Mouse (Mus musculus): ENCODE data around the gene Itsn1. TPM values are rescaled to one million over a fixed set of nuclear protein-coding genes. Genes with fewer than 3 reads are reported as not detected.

Itsn1 gene
- polyA plus RNA-seq, 2 experiments = 24.8 to 46.6 TPM

- H3K27ac ChIP-seq (replicated peaks; ENCODE audit: low read depth, low read length) = no peak overlapping the region
- DNase-seq (ENCODE audit: low spot score) (no peak), ATAC-seq (ENCODE audit: low FRiP score, low read depth) (no peak)
- H3K9me3 ChIP-seq (ENCODE audit: control insufficient read depth, low read length) = no peaks in the 10 kb centered on the region
- 64% methylated on average over 1 of the region's 1 CpGs for WGBS
- H3K4me3 ChIP-seq (replicated peaks; ENCODE audit: low read length) = no peak overlapping the region
- H3K4me1 ChIP-seq (ENCODE audit: control insufficient read depth, insufficient read depth, low read length) = peaks cover 21% of the 10 kb centered on the region
- H3K36me3 ChIP-seq (ENCODE audit: control insufficient read depth, insufficient read depth, low read length) = peaks cover 35% of the 10 kb centered on the region
- no peaks in the 10 kb centered on the region for H3K27me3 ChIP-seq (ENCODE audit: control insufficient read depth, insufficient read depth, low read length)
- H3K9ac ChIP-seq (ENCODE audit: low read depth, low read length, severe bottlenecking) = no peak overlapping the region
- no peak for TF ChIP-seq POLR2A (IDR thresholded peaks at IDR 0.05; ENCODE audit: borderline replicate concordance, extremely low read depth, insufficient read depth, insufficient read length)
- H3K4me2 ChIP-seq (replicated peaks; ENCODE audit: low read depth, low read length, severe bottlenecking) = no peak overlapping the region
Observed at GRCm38 (mm10) chr16:91833981-91834380, 104.9 kb downstream of the Itsn1 start.

GRCm38 (mm10) chr16:91835790-91836189 lies 106.7 kb downstream of the Itsn1 start:
- no peaks in the 10 kb centered on the region for H3K9me3 ChIP-seq (ENCODE audit: control insufficient read depth, low read length)
- no peak for TF ChIP-seq POLR2A (IDR thresholded peaks at IDR 0.05; ENCODE audit: borderline replicate concordance, extremely low read depth, insufficient read depth, insufficient read length)
- DNase-seq (ENCODE audit: low spot score) = no peak
- no peaks in the 10 kb centered on the region for H3K27me3 ChIP-seq (ENCODE audit: control insufficient read depth, insufficient read depth, low read length)
- H3K36me3 ChIP-seq (ENCODE audit: control insufficient read depth, insufficient read depth, low read length) = peaks cover 31% of the 10 kb centered on the region
- H3K4me1 ChIP-seq (ENCODE audit: control insufficient read depth, insufficient read depth, low read length) = peaks cover 30% of the 10 kb centered on the region
- 73% methylated on average over 6 of the region's 6 CpGs for WGBS
- no peak overlapping the region for H3K4me2 ChIP-seq (replicated peaks; ENCODE audit: low read depth, low read length, severe bottlenecking)
- ATAC-seq (ENCODE audit: low FRiP score, low read depth) = no peak
- H3K27ac ChIP-seq (replicated peaks; ENCODE audit: low read depth, low read length) = no peak overlapping the region
- H3K9ac ChIP-seq (ENCODE audit: low read depth, low read length, severe bottlenecking) = no peak overlapping the region
- H3K4me3 ChIP-seq (replicated peaks; ENCODE audit: low read length) = no peak overlapping the region

- ATAC-seq (ENCODE audit: low FRiP score, low read depth) (no peak), DNase-seq (ENCODE audit: low spot score) (no peak)
- no peak for TF ChIP-seq POLR2A (IDR thresholded peaks at IDR 0.05; ENCODE audit: borderline replicate concordance, extremely low read depth, insufficient read depth, insufficient read length)
- Histone ChIP-seq H3K27me3 (ENCODE audit: control insufficient read depth, insufficient read depth, low read length) (no peaks in the 10 kb centered on the region), H3K4me3 (replicated peaks; ENCODE audit: low read length) (no peak overlapping the region), H3K27ac (replicated peaks; ENCODE audit: low read depth, low read length) (no peak overlapping the region), H3K9me3 (ENCODE audit: control insufficient read depth, low read length) (no peaks in the 10 kb centered on the region), H3K4me2 (replicated peaks; ENCODE audit: low read depth, low read length, severe bottlenecking) (no peak overlapping the region), H3K4me1 (ENCODE audit: control insufficient read depth, insufficient read depth, low read length) (peaks cover 34% of the 10 kb centered on the region), H3K36me3 (ENCODE audit: control insufficient read depth, insufficient read depth, low read length) (peaks cover 32% of the 10 kb centered on the region), H3K9ac (ENCODE audit: low read depth, low read length, severe bottlenecking) (no peak overlapping the region)
- WGBS = 77% methylated on average over 18 of the region's 18 CpGs
Observed at GRCm38 (mm10) chr16:91836592-91837557, 107.8 kb downstream of the Itsn1 start.

GRCm38 (mm10) chr16:91837558-91838041 lies 108.5 kb downstream of the Itsn1 start:
- no peak for TF ChIP-seq POLR2A (IDR thresholded peaks at IDR 0.05; ENCODE audit: borderline replicate concordance, extremely low read depth, insufficient read depth, insufficient read length)

GRCm38 (mm10) chr16:91838771-91839170 lies 109.7 kb downstream of the Itsn1 start:
- Histone ChIP-seq H3K4me1 (ENCODE audit: control insufficient read depth, insufficient read depth, low read length) (peaks cover 33% of the 10 kb centered on the region), H3K9ac (ENCODE audit: low read depth, low read length, severe bottlenecking) (no peak overlapping the region), H3K27me3 (ENCODE audit: control insufficient read depth, insufficient read depth, low read length) (no peaks in the 10 kb centered on the region), H3K9me3 (ENCODE audit: control insufficient read depth, low read length) (no peaks in the 10 kb centered on the region), H3K4me3 (replicated peaks; ENCODE audit: low read length) (no peak overlapping the region), H3K36me3 (ENCODE audit: control insufficient read depth, insufficient read depth, low read length) (peaks cover 43% of the 10 kb centered on the region), H3K4me2 (replicated peaks; ENCODE audit: low read depth, low read length, severe bottlenecking) (no peak overlapping the region), H3K27ac (replicated peaks; ENCODE audit: low read depth, low read length) (no peak overlapping the region)
- 77% methylated on average over 11 of the region's 11 CpGs for WGBS
- no peak for ATAC-seq (ENCODE audit: low FRiP score, low read depth)
- no peak for DNase-seq (ENCODE audit: low spot score)
- TF ChIP-seq POLR2A (IDR thresholded peaks at IDR 0.05; ENCODE audit: borderline replicate concordance, extremely low read depth, insufficient read depth, insufficient read length) = no peak

More at GRCm38 (mm10) chr16:91837558-91838041, 108.5 kb downstream of the Itsn1 start:
- Histone ChIP-seq H3K27me3 (ENCODE audit: control insufficient read depth, insufficient read depth, low read length) (no peaks in the 10 kb centered on the region), H3K36me3 (ENCODE audit: control insufficient read depth, insufficient read depth, low read length) (peaks cover 34% of the 10 kb centered on the region), H3K4me3 (replicated peaks; ENCODE audit: low read length) (no peak overlapping the region), H3K9me3 (ENCODE audit: control insufficient read depth, low read length) (no peaks in the 10 kb centered on the region), H3K4me1 (ENCODE audit: control insufficient read depth, insufficient read depth, low read length) (peaks cover 34% of the 10 kb centered on the region), H3K27ac (replicated peaks; ENCODE audit: low read depth, low read length) (no peak overlapping the region), H3K4me2 (replicated peaks; ENCODE audit: low read depth, low read length, severe bottlenecking) (no peak overlapping the region), H3K9ac (ENCODE audit: low read depth, low read length, severe bottlenecking) (no peak overlapping the region)
- DNase-seq (ENCODE audit: low spot score) (no peak), ATAC-seq (ENCODE audit: low FRiP score, low read depth) (no peak)
- WGBS = 93% methylated on average over 4 of the region's 4 CpGs
